Mouse (Mus musculus) liver, postnatal 0 days (tissue): ENCODE measurements around the gene Fam193b. TPM values are rescaled to one million over a fixed set of nuclear protein-coding genes. Genes with fewer than 3 reads are reported as not detected.
"Not testable (repeated sequence)": the region's sequence is repeated elsewhere in the genome, so short reads cannot be mapped to it uniquely, and the experiment has no call there.

Experiments
- ATAC-seq: fragments of 200-750 bp; cut with Nextera tagmentation; 2 replicates; pipeline ENCODE4 v1.8.0; 2017; ENCODE audit warnings: mild to moderate bottlenecking, moderate library complexity
- DNase-seq: peaks from one replicate; pipeline ENCODE4 v3.0.0-alpha.2; 2016
- H3K27ac ChIP-seq: fragments of 300-500 bp; sonication (generic); 2 replicates; pipeline ENCODE4 v1.5.1; 2014; ENCODE audit warnings: antibody characterized with exemption, moderate library complexity, mild to moderate bottlenecking, low read depth
- H3K27me3 ChIP-seq: fragments of 300-500 bp; sonication (generic); 2 replicates; pipeline ENCODE4 v1.6.1; 2014; ENCODE audit warnings: low read length, control low read depth, mixed read lengths; ENCODE audit not compliant: insufficient read depth
- H3K36me3 ChIP-seq: fragments of 300-500 bp; sonication (generic); replicated peaks from 2 replicates; pipeline ENCODE4 v1.6.1; 2014; ENCODE audit warnings: mild to moderate bottlenecking, control low read depth, low read length, moderate library complexity, mixed read lengths; ENCODE audit not compliant: insufficient read depth
- H3K4me1 ChIP-seq: fragments of 300-500 bp; sonication (generic); 2 replicates; pipeline ENCODE4 v1.6.1; 2014; ENCODE audit warnings: antibody characterized with exemption, mild to moderate bottlenecking, control low read depth; ENCODE audit not compliant: insufficient read depth
- H3K4me2 ChIP-seq: fragments of 300-500 bp; sonication (generic); 2 replicates; pipeline ENCODE4 v1.6.1; 2014; ENCODE audit warnings: low read depth, mild to moderate bottlenecking, low read length, moderate library complexity, mixed read lengths
- H3K4me3 ChIP-seq: fragments of 300-500 bp; sonication (generic); 2 replicates; pipeline ENCODE4 v1.5.1; 2014; ENCODE audit warnings: low read depth, low read length
- H3K9ac ChIP-seq: fragments of 300-500 bp; sonication (generic); replicated peaks from 2 replicates; pipeline ENCODE4 v1.6.1; 2014; ENCODE audit warnings: mild to moderate bottlenecking, moderate library complexity
- H3K9me3 ChIP-seq: fragments of 300-500 bp; sonication (generic); 2 replicates; pipeline ENCODE4 v1.6.1; 2016; ENCODE audit warnings: mild to moderate bottlenecking, control low read depth, low read length, mixed read lengths
- CTCF ChIP-seq: sonication (generic); IDR thresholded peaks from 2 replicates; pipeline ENCODE4 v1.5.1; 2016; ENCODE audit warnings: antibody characterized with exemption, low read depth
- EP300 ChIP-seq: IDR thresholded peaks from 2 replicates; pipeline ENCODE4 v1.6.1; 2016; ENCODE audit warnings: antibody characterized with exemption, low read depth, mild to moderate bottlenecking
- WGBS: fragments of 180-500 bp; shearing (Covaris S2); extraction: QIAGEN DNeasy Blood & Tissue Kit; methylation state at CpG from one replicate; pipeline ENCODE4 v1.1.7; 2014; ENCODE audit not compliant: insufficient replicate concordance; 5-methylcytosine and 5-hydroxymethylcytosine counted together
- polyA plus RNA-seq: library from polyadenylated mRNA; unstranded; fragments of >200 nt; fragmentation: Nextera tagmentation; extraction: Ambion mirVana; gene quantifications from 2 replicates; pipeline ENCODE4 v1.2.1, GENCODE M21; 2015

Fam193b gene
- polyA plus RNA-seq, 1 experiment from 2014 or later, result 5.0 TPM

- Histone ChIP-seq H3K27me3 (no peaks in the 10 kb centered on the region), H3K27ac (no peak overlapping the region), H3K9me3 (no peaks in the 10 kb centered on the region), H3K4me1 (peaks cover 4% of the 10 kb centered on the region), H3K4me2 (no peak overlapping the region), H3K4me3 (no peak overlapping the region), H3K9ac (no peak overlapping the region), H3K36me3 (no peaks in the 10 kb centered on the region)
- ATAC-seq, result no peak
- no peak for DNase-seq
- 56% methylated on average over 5 of the region's 5 CpGs for WGBS
- no peak for TF ChIP-seq CTCF
- no peak for TF ChIP-seq EP300
Measured at GRCm38 (mm10) chr13:55575932-55576331, 5.0 kb upstream of the Fam193b start.

DNA sequence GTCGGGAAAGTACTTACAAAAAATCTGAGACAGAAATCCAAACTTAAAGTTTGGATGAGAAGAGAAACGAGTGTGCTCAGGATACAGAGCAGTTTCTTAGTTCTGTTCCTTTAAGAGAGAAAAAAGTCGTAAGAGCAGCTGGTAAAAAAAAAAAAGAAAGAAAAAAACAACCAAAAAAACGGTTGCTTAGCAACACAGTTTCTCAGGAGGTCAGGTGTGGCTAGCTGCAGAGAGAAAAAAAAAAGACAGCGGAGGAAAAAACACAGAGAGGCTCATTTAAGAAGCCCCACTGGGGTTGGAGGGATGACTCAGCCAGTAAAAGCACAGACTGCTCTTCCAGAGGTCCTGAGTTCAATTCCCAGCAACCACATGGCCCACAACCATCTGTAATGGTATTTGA, 3.4 kb upstream of the Fam193b start:
- no peaks in the 10 kb centered on the region for H3K36me3 ChIP-seq
- no peak overlapping the region for H3K9ac ChIP-seq
- H3K27ac ChIP-seq, result no peak overlapping the region
- TF ChIP-seq EP300, result no peak
- TF ChIP-seq CTCF, result no peak
- WGBS, result 72% methylated on average over 5 of the region's 5 CpGs
- no peaks in the 10 kb centered on the region for H3K27me3 ChIP-seq
- no peak for ATAC-seq
- no peak overlapping the region for H3K4me3 ChIP-seq
- peaks cover 13% of the 10 kb centered on the region for H3K4me1 ChIP-seq
- no peaks in the 10 kb centered on the region for H3K9me3 ChIP-seq
- no peak overlapping the region for H3K4me2 ChIP-seq
- DNase-seq, result no peak

DNA sequence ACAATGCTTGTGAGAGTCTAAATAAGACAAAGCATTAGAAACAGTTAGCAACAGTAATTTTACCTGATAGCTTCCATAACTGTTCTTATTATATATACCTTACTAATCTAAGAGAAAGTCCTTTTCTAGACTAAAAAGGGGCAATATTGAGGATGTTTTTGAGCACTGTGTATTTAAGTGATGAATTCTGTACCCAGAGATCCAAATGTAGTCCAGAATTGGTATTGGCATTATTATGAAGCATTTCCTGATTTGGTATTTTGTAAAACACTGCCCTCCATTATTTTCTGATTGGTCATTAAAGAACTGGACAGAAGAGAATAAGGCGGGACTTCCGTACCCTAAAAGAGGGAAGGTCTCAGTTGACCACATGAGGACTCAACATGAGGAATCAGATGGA, 2.5 kb upstream of the Fam193b start, which contains the start of gene Tmed9:
Tmed9 (plus strand) TSS at position 301 of the 400 bp plus-strand sequence.
- Histone ChIP-seq H3K4me1 (peaks cover 16% of the 10 kb centered on the region), H3K36me3 (no peaks in the 10 kb centered on the region), H3K4me3 (no peak within 1 kb of the TSS), H3K27ac (no peak within 1 kb of the TSS), H3K27me3 (no peaks in the 10 kb centered on the region), H3K9me3 (no peaks in the 10 kb centered on the region), H3K4me2 (no peak within 1 kb of the TSS), H3K9ac (no peak within 1 kb of the TSS)
- ATAC-seq (no peak), DNase-seq (no peak)
- WGBS, result 93% methylated on average over 2 of the region's 2 CpGs
- TF ChIP-seq EP300, result no peak
- no peak for TF ChIP-seq CTCF

DNA sequence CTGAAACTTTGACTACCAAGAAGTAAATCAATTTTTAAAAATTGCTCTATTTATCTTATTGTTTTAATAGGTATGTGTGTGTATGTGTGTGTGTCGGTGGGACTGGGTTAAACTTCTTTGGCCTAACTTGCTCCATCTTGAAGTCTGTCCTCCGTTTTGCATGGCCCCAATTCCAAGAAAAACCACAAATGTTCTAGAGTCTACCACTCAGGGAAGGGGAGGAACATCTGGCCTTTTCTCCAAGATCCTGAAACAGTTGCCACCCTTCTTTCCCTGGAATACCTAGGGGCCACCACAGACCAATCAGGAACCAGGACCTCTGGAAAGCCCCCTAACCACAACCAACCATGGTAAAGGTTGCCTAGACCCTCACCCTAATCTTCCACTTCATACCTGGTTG, 1.1 kb upstream of the Fam193b start:
- no peak overlapping the region for H3K4me3 ChIP-seq
- WGBS, result 50% methylated on average over 2 of the region's 2 CpGs
- ATAC-seq (no peak), DNase-seq (no peak)
- 0 out of 2 replicates have a peak, but pooled peaks cover 5% of the 10 kb centered on the region for H3K36me3 ChIP-seq
- H3K27me3 ChIP-seq, result no peaks in the 10 kb centered on the region
- H3K4me1 ChIP-seq, result peaks cover 16% of the 10 kb centered on the region
- H3K27ac ChIP-seq, result no peak overlapping the region
- H3K9ac ChIP-seq, result no peak overlapping the region
- no peaks in the 10 kb centered on the region for H3K9me3 ChIP-seq
- peak overlapping the region; percentile 84 for H3K4me2 ChIP-seq
- no peak for TF ChIP-seq CTCF
- TF ChIP-seq EP300, result no peak

DNA sequence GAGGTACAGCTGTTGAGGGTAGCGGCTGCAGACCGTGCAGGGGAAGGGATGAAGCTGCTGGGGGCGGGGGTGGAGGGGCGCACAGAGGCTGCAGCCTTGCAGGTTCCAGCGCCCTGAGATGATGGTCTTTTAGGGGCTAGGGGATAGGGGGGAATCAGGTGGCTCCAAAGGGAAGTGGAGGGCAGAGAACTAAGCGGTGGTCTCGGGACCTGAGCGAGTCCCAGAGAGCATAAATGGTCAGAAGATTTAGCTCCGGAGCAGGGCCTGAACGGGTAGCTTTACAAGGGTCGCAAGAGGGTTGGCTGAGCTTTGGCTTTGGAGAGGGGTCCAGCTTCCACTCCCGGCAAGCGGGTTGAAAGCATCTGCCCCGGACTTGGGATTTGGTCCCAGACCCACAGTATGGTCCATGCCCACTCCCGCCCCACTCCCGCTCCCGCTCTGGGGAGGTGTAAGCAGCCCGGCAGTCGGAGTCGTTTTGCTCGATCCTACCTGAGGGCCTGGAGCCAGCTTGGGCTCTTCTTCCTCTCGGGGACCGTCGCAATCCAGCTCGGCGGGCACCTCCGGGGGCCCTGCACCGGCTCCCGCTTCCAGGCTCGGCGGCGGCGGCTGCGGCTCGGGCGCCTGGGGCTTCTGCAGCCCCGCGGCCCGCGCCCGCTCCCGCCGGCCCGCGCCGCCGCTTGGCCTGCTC, 490 bp downstream of the Fam193b start:
- peak overlapping the region; percentile 95 for H3K4me3 ChIP-seq
- H3K4me1 ChIP-seq, result peaks cover 16% of the 10 kb centered on the region
- peak; percentile 68 for ATAC-seq
- peak overlapping the region; percentile 84 for H3K4me2 ChIP-seq
- peaks cover 10% of the 10 kb centered on the region; the same call in 1 of the 2 replicates for H3K36me3 ChIP-seq
- H3K9ac ChIP-seq, result peak overlapping the region; percentile 98
- no peaks in the 10 kb centered on the region for H3K9me3 ChIP-seq
- H3K27ac ChIP-seq, result peak overlapping the region; percentile 87
- TF ChIP-seq CTCF (no peak), EP300 (no peak)
- 1% methylated on average over 33 of the region's 47 CpGs for WGBS
- peak; percentile 63 for DNase-seq
- no peaks in the 10 kb centered on the region for H3K27me3 ChIP-seq

DNA sequence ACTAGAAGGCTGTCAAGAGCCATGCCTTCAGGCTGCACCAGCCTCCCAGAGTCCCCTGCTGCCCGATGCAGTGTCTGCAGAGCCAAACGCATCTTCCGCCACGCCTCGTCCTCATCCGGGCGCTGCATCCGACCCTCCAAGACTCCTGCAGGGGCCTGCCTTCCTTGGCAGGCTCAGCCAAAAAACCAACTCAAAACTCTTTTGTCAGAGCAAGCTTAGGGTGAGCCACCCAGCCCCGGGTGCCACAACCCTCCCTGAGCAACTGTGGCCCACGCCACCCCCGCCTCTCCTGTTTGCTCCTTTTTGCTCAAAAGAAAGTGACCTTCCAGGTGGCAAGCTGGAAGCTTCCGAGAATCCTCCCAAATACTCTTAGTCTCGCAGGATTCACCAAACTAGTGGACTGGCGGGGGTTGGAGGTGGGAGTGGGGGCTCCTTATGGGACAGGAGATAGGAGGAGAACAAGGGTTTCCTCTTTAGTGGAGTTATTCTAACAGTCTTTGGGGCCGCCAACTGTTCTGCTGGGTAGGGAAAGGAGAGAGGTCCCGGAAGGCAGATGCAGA, 1.1 kb downstream of the Fam193b start:
- peak; percentile 18 for DNase-seq
- 0 out of 2 replicates have a peak overlapping the region, but pooled peaks have one; percentile 1 for H3K27ac ChIP-seq

GRCm38 (mm10) chr13:55568524-55568923, 2.4 kb downstream of the Fam193b start:
- H3K9me3 ChIP-seq, H3K9ac ChIP-seq, H3K4me2 ChIP-seq, H3K27me3 ChIP-seq, H3K27ac ChIP-seq, H3K4me3 ChIP-seq, DNase-seq, ATAC-seq: not testable (repeated sequence)
- peaks cover 16% of the 10 kb centered on the region for H3K4me1 ChIP-seq
- 87% methylated on average over 4 of the region's 4 CpGs for WGBS
- peaks cover 12% of the 10 kb centered on the region; the same call in 1 of the 2 replicates for H3K36me3 ChIP-seq

More for the DNA sequence above, 1.1 kb downstream of the Fam193b start:
- Histone ChIP-seq H3K36me3 (peaks cover 10% of the 10 kb centered on the region; the same call in 1 of the 2 replicates), H3K9ac (peak overlapping the region; percentile 98), H3K4me1 (peaks cover 16% of the 10 kb centered on the region), H3K4me2 (peak overlapping the region; percentile 84), H3K27me3 (no peaks in the 10 kb centered on the region), H3K9me3 (no peaks in the 10 kb centered on the region), H3K4me3 (peak overlapping the region; percentile 95)
- TF ChIP-seq EP300 (no peak), CTCF (peak; percentile 10; the same call in 1 of the 2 replicates)
- ATAC-seq, result no peak
- 26% methylated on average over 16 of the region's 16 CpGs for WGBS
